Mouse (Mus musculus) spleen, adult 2 months (tissue): Measurements from ENCODE around the gene Brip1.

Experiments
- CTCF ChIP-seq: fragments of 200-500 bp; IDR thresholded peaks from 2 replicates; pipeline ENCODE4 v1.5.1; 2011; ENCODE audit warnings: mild to moderate bottlenecking, inconsistent platforms; ENCODE audit not compliant: insufficient read depth, insufficient read length, insufficient replicate concordance; ENCODE audit errors: extremely low read depth
- POLR2A ChIP-seq: fragments of 200-500 bp; IDR thresholded peaks from 2 replicates; pipeline ENCODE4 v1.6.1; 2011; ENCODE audit warnings: low read depth, low read length, inconsistent platforms

DNA sequence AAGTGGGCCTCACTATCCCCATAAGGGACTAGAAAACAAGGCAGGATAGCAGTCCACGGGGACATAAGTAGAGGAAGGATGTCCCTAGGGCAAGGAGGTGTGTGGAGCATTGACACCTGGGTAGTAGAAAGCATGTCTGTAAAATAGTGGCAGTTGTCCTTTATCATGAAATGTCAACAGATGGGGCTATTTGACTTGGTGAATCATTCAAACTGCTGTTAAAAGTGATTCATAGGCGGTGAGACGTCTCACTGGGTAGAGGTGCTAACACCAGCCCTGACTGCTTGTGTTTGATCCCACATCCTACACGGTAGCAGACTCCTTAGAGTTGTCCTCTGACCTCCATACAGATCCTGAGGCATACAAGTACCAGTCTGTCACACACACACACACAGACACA lies 168.1 kb downstream of the Brip1 start:
- TF ChIP-seq CTCF (no peak), POLR2A (no peak)
